Mouse (Mus musculus) layer of hippocampus, adult 9-11 months (tissue): Measurements from ENCODE around the gene Uggt2.
"Not testable (repeated sequence)": the region's sequence is repeated elsewhere in the genome, so short reads cannot be mapped to it uniquely, and the experiment has no call there.

ENCODE experiments used
- DNase-seq: peaks from one replicate; pipeline ENCODE4 v3.0.0; 2022

Uggt2 gene

DNA sequence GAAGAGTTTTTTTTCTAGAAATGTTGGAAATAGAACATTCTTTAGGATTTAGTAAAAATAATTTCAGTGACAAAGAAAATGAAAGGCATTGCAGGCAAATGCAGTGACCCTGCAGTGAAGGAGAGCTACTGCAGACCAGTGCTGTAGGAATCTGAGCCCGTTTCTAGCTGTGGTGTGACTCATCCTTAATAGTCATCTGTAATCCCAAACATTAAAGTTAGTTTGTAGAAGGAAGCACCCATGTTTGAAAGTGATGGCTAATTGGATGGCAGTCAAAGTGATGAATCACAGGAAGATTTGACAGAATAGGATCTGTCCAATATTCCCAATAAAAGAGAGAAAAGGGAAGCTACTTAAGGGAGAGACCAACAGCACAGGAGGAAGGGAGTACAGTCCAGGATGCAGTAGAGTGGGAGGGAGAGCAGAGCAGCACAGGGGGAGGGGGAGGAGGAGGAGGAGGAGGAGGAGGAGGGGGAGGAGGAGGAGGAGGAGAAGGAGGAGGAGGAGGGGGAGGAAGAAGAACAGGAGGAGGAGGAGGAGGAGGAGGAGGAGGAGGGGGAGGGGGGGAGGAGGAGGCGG, 71.5 kb downstream of the Uggt2 start:
- DNase-seq: no peak

DNA sequence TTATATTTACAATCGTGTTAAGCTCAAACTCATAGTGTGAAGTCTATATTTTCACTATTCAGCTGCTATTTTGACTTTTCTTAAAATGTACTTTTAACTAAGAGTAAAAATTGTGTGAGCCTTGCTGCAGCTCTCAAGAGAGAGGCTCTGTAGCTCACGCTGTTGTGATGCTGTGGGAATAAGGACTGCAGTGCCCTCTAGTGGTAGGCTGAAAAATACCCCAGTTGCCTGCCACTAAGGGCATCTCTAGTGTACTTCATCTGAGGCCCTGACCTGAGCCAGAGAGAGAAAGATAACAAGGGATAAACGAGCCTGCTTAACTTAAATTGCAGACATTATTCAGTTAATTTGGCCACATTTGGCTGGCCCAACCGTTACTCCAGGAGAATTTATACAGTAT, 72.1 kb downstream of the Uggt2 start:
- peak; percentile 75 for DNase-seq

DNA sequence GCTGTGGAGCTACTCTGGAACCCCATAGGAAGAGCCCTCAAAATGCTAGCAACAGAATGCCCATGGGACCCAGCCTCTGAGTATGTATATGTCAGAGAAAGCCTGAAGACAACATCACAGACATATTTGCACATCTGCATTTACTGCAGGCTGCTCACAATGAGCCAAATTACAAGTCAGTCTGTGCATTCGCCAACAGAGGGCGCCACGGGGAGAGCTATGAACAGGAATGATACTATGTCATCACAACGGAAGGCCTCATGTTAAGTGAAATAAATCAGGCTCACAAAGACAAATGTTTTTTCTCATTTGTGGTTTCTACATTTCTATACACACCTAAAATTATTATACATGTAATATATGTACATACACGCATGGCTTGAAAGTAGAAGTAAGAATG, 73.3 kb downstream of the Uggt2 start:
- DNase-seq: no peak

DNA sequence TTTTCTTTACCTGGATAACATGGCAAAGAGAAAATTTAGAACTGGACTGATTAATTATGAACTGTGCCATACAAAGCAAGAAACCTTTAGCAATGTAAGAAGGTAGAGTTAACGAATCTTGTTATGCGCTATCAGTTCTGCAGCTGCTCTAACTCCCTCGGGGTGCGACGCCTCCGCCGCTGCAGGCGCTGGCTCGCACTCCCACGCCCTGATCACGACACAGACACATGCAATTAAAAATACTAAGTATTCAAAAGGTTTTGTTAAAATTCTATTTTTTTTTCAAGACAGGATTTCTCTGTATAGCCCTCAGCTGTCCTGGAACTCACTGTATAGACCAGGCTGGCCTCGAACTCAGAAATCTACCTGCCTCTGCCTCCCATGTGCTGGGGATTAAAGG, 85.7 kb downstream of the Uggt2 start:
- peak; percentile 47 for DNase-seq

DNA sequence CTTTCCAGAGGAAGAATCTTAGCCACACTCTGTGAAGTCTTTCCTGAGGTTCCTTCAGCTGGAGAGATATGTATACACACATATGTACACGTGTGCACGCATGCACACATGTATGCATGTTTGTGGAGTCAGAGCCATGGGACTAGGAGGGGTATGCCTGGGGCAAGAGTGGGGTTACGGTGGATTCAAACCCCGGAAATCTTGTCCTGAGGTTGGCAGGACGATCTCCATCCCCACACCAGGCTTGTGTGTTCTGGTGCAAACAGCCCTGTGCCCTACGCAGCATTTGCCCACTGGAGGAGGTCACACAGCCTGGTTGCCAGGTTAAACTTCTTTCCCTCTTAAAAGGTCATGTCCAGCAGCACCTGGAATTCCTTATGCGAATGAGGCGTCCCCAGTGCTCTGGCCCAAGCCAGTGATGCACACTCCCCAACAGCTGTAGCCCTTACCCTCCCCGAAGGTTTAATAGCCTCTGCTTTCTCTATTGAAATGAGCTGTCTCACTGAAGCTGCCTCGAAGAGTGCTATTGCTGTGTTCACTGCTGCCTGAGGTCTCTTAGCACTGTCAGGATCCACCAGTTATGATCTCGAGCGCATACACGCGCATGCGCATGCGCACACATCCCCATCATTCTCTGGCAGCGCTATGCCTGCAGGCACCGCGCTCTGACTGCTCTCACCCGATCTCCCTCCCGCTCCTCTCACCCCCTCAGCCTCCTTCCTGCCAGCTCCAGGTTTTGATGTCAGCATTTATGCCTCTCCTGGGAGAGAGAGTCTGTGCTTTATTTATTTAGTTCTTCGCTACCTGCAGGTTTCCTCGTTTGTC, 86.4 kb downstream of the Uggt2 start:
- peak; percentile 82 for DNase-seq

DNA sequence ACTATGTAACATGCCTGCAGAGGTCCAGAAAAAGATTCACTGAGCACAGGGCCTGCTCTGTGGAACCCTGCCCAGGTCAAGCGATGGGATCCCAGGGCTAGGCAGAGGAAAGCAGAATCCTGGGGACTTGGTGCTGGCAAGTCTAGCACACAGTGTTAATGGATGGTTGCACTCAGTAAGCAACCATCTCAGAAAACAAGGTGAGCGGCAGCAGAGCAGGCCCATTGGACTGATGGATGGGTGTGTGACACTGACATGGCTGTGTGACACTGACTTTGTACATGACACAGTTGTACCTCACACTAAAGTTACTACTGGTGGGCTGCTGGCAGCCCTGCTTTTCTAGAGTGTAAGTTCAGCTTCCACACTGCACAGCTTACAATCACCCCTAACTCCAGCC, 89.7 kb downstream of the Uggt2 start:
- no peak for DNase-seq

DNA sequence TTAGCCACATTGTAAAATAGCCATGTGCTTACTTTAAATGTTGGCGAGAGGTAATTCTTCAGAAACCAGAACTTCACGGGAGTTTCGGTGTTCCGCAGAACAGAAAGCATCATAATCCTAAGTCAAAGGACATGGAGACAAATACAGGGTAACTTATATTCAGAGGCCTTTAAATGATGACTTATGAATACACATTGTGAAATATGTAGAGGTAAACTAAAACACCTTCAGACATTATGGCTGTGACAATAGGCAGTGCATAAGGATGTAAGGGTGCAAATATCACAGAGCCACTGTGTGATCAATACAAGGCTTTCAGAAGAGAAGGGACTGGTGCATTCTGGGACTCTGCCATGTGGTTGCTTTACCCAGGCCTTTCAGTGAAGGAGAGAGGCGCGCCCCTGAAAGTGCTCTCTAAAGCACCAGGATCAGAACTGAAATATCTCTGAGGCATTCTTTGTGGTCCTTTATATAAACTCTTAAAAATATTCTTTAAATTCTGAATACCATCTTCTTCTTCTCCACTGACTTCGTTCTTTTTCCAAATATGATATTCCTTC, 91.1 kb downstream of the Uggt2 start:
- no peak for DNase-seq

DNA sequence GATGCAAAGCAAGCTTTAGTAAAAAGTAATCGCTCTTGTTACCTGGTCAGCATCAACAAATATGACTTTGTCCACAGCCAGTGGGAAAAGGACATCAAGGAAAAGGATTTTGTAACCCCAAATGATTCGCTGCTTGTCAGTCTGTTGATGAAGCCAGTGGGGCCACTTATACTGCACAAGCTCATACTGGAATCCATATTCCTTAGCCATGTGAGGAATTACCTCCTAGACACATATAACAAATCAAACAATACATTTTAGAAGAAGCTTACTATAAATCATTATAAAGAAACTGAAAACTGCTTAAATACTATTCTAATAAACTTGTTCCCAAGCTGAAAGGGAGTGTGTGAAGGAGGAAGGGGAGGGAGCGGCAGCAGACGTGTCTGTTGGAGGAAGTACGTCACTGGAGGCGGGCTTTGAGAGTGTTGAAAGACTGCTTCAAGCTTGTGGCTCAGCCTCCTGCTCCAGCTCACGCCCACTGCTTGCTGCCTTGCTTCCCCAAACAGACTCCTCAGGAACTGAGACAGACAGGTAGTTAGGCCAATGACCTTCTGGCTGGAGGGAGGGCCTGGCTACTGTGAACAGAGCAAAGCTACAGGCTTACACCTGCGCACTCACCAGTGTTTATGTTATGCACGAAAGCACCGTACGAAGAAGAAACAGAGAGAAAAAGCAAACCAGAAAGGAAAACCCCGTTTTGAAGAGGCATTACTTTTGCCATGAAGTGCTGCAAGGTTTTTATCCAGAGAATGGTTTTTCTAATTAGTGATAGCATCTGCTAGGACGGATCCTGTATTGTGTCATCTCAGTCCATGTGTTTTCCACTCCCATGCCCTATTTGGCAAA, 91.9 kb downstream of the Uggt2 start:
- peak; percentile 100 for DNase-seq

DNA sequence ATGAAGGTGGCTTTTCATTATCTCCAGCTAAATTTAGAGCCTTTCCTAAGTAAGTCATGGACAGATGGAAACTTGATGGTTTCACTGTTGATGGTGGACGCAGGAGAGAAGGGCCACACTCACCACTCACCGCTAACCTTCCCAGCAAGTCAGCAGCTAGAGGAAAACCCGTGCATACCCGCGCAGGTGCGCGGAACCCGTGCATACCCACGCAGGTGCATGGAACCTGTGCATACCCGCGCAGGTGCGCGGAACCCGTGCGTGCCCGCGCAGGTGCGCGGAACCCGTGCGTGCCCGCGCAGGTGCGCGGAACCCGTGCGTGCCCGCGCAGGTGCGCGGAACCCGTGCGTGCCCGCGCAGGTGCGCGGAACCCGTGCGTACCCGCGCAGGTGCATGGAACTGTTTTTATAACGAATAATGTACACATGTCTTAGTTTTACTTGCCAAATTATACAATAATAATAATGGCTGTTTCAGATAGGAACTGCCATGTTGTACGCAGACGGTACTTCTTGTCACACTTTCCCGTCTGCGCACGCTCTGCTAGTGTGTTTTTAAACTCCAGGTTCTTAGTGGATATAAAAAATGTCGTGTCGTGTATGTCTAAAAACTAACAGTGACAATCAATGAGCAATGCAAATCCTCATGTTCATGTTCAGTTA, 92.7 kb downstream of the Uggt2 start:
- no peak for DNase-seq

DNA sequence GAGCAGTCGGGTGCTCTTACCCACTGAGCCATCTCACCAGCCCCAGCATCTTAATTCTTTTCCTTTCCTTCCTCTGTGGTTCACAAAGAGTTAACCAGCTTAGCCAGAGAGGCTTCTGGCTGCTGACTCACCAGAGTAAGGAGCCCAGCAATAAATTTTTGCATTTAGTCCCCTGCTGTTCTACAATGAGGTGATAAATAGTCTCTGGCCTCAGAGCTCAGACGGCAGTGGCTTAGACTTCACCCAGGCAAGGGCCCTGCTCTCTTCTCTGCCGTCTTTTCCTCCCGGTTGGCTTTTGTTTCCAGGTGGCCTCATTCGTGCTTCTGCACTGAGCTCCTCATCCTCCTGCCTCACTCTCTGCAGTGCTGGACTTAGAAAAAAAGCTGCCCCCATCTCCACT, 93.4 kb downstream of the Uggt2 start:
- DNase-seq: no peak

DNA sequence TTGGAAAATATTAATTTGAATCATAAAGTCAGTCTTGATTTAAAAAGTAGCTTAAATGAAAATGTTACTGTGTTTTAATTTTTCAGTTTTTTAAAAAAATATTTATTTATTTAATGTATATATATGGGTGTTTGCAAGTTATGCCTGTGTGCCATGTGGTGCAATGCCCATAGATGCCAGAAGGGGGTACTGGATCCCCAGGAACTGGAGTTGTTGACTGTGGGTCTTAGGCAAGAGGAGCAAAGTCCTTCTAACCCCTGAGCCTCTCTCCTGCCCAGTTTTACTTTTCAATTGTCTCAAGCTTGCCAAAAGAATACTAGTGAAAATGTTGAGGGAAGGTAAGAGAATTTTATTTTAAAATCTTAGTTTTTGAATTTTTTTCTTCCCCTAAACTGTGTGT, 95.9 kb downstream of the Uggt2 start:
- no peak for DNase-seq

DNA sequence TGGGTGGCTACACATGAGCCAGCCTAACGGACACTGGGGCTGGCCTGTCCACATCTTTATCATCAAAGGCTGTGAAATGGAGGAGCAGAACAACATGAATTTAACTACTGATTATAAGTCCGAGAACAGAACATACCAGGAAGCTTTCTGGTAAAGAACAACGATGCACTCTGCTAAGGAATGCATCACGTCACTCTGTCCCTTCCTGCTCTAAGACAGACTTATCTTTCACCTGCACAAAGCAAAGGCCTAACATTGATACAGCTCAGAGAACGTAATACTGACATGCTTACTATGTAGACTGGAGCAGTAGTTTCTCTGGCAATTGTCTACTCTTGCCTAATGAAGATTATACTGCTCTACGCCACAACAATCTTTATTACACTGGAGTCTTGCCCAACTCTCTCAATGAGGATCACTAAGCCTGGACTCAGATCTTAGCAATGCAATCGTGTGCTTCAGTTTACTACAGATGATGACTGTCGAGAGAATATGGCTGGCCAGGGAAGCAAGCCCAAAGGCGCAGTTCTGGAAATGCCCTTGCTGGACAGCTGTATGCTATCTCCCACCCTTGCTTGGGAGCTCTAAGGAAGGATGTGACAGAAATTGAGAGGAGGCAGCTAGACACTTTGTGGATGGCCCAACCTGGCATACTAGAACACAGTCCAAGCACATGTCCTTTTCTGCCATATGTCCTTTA, 103.9 kb downstream of the Uggt2 start:
- DNase-seq: no peak

DNA sequence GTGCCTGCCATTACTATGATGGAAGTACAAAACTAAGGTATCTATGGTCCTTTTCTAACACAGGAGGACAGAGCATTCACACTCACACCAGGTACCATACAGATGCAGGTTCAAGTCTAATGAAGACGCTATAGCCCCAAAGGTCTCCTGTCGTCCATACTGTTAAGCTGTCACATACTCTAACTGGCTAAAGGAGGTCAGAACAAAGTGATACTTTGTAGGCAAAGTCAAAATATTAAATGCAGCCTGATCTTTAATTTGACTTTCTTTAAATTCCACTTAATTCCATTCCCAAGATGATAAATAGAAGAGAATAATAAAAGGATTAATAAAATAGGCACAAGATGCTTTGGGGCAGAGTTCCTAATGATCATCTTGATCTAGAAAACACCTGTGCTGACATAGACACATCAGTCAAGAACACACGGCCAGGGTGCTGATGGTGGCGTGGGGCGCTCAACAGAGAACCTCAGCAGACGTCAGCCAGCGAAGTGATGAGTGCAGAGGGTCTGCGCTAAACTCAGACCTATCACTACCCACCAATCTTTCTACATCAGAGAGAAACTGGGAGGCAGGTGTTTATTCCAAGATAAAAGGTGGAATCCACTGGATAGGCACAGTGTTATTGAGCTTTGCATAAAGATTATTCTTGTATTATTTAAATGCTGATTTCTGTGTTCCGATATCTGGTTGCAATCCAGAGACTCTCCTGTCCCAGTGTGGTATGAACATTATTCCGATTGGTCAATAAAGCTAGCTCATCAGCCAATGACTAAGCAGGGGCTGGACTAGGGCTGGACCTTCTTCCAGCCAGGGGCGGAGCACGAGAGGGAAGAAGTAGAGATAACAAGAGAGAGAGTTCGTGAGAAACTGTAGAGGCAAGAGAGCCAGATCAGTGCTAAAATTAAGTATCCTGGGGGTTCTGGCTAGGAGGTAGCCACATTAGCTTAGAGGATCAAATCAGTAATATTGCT, 111.4 kb downstream of the Uggt2 start:
- no peak for DNase-seq

DNA sequence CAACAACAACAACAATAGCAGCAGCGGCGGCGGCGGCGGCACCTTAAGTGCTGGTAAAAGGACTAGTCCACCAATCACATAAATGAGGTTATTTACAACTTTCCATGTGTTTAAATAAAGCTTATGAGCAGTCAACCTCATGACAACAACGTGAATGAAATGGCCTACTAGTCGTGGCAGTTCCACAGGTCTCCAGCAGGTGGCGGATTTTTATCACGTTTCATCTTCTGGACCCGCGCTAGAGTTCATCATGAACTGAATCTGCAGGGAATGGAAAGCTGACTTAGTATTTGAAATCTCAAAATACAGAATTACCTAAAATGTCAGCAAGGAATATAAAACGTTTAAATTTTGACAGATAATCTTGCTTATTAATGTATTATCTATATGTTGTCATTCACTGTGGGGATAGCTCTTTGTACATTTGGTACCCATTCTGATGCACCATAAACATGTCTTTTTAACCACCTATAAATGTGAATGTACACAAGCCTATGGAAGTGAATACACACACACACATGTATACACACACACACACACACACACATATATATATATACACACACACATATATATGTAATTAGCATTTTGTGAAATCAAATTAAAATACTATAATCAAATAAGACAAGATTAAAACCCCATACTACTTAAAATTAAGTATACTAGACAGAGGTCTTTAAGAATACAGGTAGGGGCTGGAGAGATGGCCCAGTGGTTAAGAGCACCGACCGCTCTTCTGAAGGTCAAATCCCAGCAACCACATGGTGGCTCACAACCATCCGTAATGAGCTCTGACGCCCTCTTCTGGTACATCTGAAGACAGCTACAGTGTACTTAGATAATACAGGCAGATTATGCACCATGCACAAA, 112.3 kb downstream of the Uggt2 start:
- no peak for DNase-seq

DNA sequence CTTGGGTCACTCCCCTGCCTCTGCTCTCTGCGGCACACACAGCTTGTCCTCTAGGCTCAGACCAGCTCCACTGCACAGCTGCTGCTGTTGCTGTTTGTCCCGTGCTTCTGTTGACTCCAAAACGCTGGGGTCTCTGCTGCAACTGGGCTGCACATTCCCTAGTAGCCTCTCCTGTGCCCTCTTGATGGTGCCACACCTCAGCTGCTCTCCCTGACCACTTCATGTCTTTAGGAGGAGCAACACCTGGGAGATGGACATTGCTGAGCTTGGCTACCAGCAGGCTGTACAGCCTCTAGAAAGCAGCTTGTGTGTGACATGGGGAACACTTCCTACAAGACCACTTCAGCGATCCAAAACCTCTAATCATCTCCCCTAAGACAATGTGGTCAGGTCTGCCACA, 115.1 kb downstream of the Uggt2 start:
- no peak for DNase-seq

DNA sequence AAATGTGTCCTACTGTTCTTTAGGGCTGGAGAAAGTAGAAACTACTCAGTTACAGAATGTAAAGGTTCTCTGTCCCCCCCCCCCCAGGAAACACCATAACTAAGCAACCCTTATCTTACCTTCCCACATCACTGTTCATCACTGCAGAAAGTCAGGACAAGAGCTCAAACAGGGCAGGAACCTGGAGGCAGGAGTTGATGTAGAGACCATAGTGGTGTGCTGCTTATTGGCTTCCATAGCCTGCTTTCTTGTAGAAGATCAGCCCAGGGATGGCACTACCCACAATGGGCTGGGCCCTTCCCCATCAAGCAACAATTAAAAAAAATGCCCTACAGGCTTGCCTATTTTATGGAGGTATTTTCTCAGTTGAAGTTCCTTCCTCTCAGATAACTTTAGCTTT, 115.8 kb downstream of the Uggt2 start:
- no peak for DNase-seq

DNA sequence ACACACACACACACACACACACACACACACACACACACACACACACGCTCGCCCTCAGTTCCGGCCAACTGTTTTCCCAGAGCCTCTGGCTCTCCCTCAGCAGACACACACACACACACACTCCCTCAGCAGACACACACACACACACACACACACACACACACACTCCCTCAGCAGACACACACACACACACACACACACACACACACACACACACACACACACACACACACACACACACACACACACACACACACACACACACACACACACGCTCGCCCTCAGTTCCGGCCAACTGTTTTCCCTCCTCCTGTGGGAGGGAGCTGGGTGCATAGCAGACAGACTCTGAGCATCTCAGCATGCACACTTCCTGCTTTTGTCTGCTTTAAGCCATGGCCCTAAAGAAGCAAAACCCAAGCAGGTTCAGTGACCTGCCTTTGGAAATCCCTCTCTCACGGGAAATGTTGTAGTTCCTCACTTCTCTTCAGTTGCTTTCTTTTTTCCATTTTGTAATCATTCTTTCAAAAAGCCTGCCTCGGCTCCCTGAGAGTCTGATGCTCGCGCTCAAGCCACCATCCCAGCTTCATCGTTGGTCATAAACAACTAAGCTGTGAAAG, 116.7 kb downstream of the Uggt2 start:
- not testable (repeated sequence) for DNase-seq

DNA sequence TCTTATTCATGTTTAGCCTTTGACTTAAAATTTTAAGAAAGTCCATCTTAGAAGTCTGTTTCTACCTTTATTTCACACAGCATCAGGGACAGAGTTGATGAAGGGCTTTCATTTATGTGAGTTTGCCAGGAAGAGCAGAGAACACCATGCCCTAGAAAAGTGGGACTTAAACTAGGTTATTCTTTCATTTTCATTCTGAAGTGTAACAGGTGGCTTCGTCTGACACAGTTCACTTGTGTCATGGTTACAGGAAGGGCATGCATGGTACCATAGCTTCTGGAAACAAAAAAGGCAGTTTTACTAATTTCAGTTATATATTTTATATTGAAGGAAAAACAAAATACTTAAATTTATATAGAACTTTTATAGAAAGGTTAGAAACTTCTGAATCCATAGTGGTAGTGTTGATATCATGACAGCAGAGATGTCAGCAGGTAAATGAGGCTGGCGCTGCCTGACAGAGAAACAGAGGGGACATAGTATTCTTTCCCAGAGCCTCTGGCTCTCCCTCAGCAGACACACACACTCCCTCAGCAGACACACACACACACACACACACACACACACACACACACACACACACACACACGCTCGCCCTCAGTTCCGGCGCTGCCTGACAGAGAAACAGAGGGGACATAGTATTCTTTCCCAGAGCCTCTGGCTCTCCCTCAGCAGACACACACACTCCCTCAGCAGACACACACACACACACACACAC, 117.4 kb downstream of the Uggt2 start:
- DNase-seq: not testable (repeated sequence)

DNA sequence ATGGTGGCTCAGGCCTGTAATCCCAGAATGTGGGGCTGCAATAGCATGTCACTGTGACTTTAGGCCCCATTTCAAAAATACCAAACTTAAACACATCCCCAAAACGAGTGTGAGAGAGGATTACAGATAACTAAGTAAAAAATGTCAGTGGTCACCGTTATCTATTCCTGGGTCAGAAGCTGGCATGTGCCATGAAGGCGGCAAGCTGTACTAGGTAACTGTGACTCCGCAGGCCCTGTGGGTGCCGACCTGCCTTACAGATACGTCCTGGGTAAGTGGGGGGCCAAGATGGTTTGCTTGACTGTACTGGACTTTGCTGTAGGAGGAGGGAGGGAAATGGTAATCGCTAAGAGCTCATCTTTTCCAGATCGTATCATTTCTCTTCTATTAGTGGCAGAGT, 118.3 kb downstream of the Uggt2 start:
- DNase-seq: no peak
